Mouse (Mus musculus): ENCODE results near the gene Rnase13. TPM values are rescaled to one million over a fixed set of nuclear protein-coding genes. Genes with fewer than 3 reads are reported as not detected.
"Not testable (repeated sequence)": the region's sequence is repeated elsewhere in the genome, so short reads cannot be mapped to it uniquely, and the experiment has no call there.

Rnase13 gene
- polyA plus RNA-seq, 1 experiment from 2014 or later = not detected

- H3K27ac ChIP-seq (ENCODE audit: low read length) = no peak overlapping the region
- WGBS (ENCODE audit: insufficient replicate concordance) = 30% methylated on average over 5 of the region's 5 CpGs
These were observed 8.3 kb upstream of the Rnase13 start for GRCm38 (mm10) chr14:51930824-51931223.

GRCm38 (mm10) chr14:51929968-51930367 is 7.4 kb upstream of the Rnase13 start:
- no peak overlapping the region for H3K27ac ChIP-seq (ENCODE audit: low read length)

More at GRCm38 (mm10) chr14:51930824-51931223, 8.3 kb upstream of the Rnase13 start:
- no peak overlapping the region for H3K4me3 ChIP-seq (ENCODE audit: low read depth, low read length)
- no peak for ATAC-seq (ENCODE audit: low read depth)
- H3K4me1 ChIP-seq (ENCODE audit: control insufficient read depth, low read depth, low read length) = no peaks in the 10 kb centered on the region; the same call in 1 of the 2 replicates
- H3K4me2 ChIP-seq (ENCODE audit: low read depth, low read length) = no peak overlapping the region
- no peaks in the 10 kb centered on the region for H3K27me3 ChIP-seq (ENCODE audit: control insufficient read depth, insufficient read depth, low read depth, low read length)
- H3K9me3 ChIP-seq (replicated peaks; ENCODE audit: control insufficient read depth, low read length) = no peaks in the 10 kb centered on the region
- no peaks in the 10 kb centered on the region for H3K36me3 ChIP-seq (ENCODE audit: control insufficient read depth, insufficient read depth)
- no peak overlapping the region for H3K9ac ChIP-seq (ENCODE audit: low read depth, low read length)

GRCm38 (mm10) chr14:51929309-51929943 is 6.9 kb upstream of the Rnase13 start:
- 65% methylated on average over 8 of the region's 8 CpGs for WGBS (ENCODE audit: insufficient replicate concordance)
- H3K27me3 ChIP-seq (ENCODE audit: control insufficient read depth, insufficient read depth, low read depth, low read length) = no peaks in the 10 kb centered on the region
- no peaks in the 10 kb centered on the region; the same call in 1 of the 2 replicates for H3K4me1 ChIP-seq (ENCODE audit: control insufficient read depth, low read depth, low read length)
- H3K4me3 ChIP-seq (ENCODE audit: low read depth, low read length) = no peak overlapping the region
- H3K4me2 ChIP-seq (ENCODE audit: low read depth, low read length) = no peak overlapping the region
- no peak; the same call in 1 of the 2 replicates for ATAC-seq (ENCODE audit: low read depth)
- H3K9me3 ChIP-seq (replicated peaks; ENCODE audit: control insufficient read depth, low read length) = no peaks in the 10 kb centered on the region
- H3K36me3 ChIP-seq (ENCODE audit: control insufficient read depth, insufficient read depth) = no peaks in the 10 kb centered on the region
- no peak overlapping the region for H3K9ac ChIP-seq (ENCODE audit: low read depth, low read length)
- no peak overlapping the region for H3K27ac ChIP-seq (ENCODE audit: low read length)

More at GRCm38 (mm10) chr14:51929968-51930367, 7.4 kb upstream of the Rnase13 start:
- no peak overlapping the region for H3K9ac ChIP-seq (ENCODE audit: low read depth, low read length)
- H3K4me3 ChIP-seq (ENCODE audit: low read depth, low read length) = no peak overlapping the region
- WGBS (ENCODE audit: insufficient replicate concordance) = 51% methylated on average over 9 of the region's 9 CpGs
- no peaks in the 10 kb centered on the region for H3K27me3 ChIP-seq (ENCODE audit: control insufficient read depth, insufficient read depth, low read depth, low read length)
- H3K36me3 ChIP-seq (ENCODE audit: control insufficient read depth, insufficient read depth) = no peaks in the 10 kb centered on the region
- no peak overlapping the region for H3K4me2 ChIP-seq (ENCODE audit: low read depth, low read length)
- no peak for ATAC-seq (ENCODE audit: low read depth)
- no peaks in the 10 kb centered on the region for H3K9me3 ChIP-seq (replicated peaks; ENCODE audit: control insufficient read depth, low read length)
- H3K4me1 ChIP-seq (ENCODE audit: control insufficient read depth, low read depth, low read length) = no peaks in the 10 kb centered on the region; the same call in 1 of the 2 replicates

- not testable (repeated sequence) for H3K4me3 ChIP-seq (ENCODE audit: low read depth, low read length); H3K4me1 ChIP-seq (ENCODE audit: control insufficient read depth, low read depth, low read length); H3K36me3 ChIP-seq (ENCODE audit: control insufficient read depth, insufficient read depth); H3K9me3 ChIP-seq (replicated peaks; ENCODE audit: control insufficient read depth, low read length); ATAC-seq (ENCODE audit: low read depth); H3K27me3 ChIP-seq (ENCODE audit: control insufficient read depth, insufficient read depth, low read depth, low read length); H3K27ac ChIP-seq (ENCODE audit: low read length); H3K9ac ChIP-seq (ENCODE audit: low read depth, low read length); H3K4me2 ChIP-seq (ENCODE audit: low read depth, low read length)
- WGBS (ENCODE audit: insufficient replicate concordance) = 84% methylated on average over 11 of the region's 11 CpGs
These were observed 4.4 kb upstream of the Rnase13 start for GRCm38 (mm10) chr14:51926930-51927329.

- WGBS (ENCODE audit: insufficient replicate concordance) = 78% methylated on average over 4 of the region's 4 CpGs
These were observed 919 bp upstream of the Rnase13 start for GRCm38 (mm10) chr14:51923492-51923891.

GRCm38 (mm10) chr14:51922910-51923309 is 337 bp upstream of the Rnase13 start:
- Histone ChIP-seq H3K9me3 (replicated peaks; ENCODE audit: control insufficient read depth, low read length) (no peaks in the 10 kb centered on the region), H3K4me3 (ENCODE audit: low read depth, low read length) (no peak overlapping the region), H3K4me2 (ENCODE audit: low read depth, low read length) (no peak overlapping the region), H3K9ac (ENCODE audit: low read depth, low read length) (no peak overlapping the region), H3K27me3 (ENCODE audit: control insufficient read depth, insufficient read depth, low read depth, low read length) (no peaks in the 10 kb centered on the region), H3K27ac (ENCODE audit: low read length) (no peak overlapping the region), H3K4me1 (ENCODE audit: control insufficient read depth, low read depth, low read length) (no peaks in the 10 kb centered on the region), H3K36me3 (ENCODE audit: control insufficient read depth, insufficient read depth) (no peaks in the 10 kb centered on the region)
- ATAC-seq (ENCODE audit: low read depth) = no peak
- WGBS (ENCODE audit: insufficient replicate concordance) = 62% methylated on average over 2 of the region's 2 CpGs

More at GRCm38 (mm10) chr14:51923492-51923891, 919 bp upstream of the Rnase13 start:
- Histone ChIP-seq H3K36me3 (ENCODE audit: control insufficient read depth, insufficient read depth) (no peaks in the 10 kb centered on the region), H3K9ac (ENCODE audit: low read depth, low read length) (no peak overlapping the region), H3K4me1 (ENCODE audit: control insufficient read depth, low read depth, low read length) (no peaks in the 10 kb centered on the region), H3K27ac (ENCODE audit: low read length) (no peak overlapping the region), H3K27me3 (ENCODE audit: control insufficient read depth, insufficient read depth, low read depth, low read length) (no peaks in the 10 kb centered on the region), H3K4me3 (ENCODE audit: low read depth, low read length) (no peak overlapping the region), H3K4me2 (ENCODE audit: low read depth, low read length) (no peak overlapping the region), H3K9me3 (replicated peaks; ENCODE audit: control insufficient read depth, low read length) (no peaks in the 10 kb centered on the region)
- no peak for ATAC-seq (ENCODE audit: low read depth)

- Histone ChIP-seq H3K9ac (ENCODE audit: low read depth, low read length) (no peak overlapping the region), H3K36me3 (ENCODE audit: control insufficient read depth, insufficient read depth) (no peaks in the 10 kb centered on the region), H3K4me3 (ENCODE audit: low read depth, low read length) (no peak overlapping the region), H3K27me3 (ENCODE audit: control insufficient read depth, insufficient read depth, low read depth, low read length) (no peaks in the 10 kb centered on the region), H3K4me2 (ENCODE audit: low read depth, low read length) (no peak overlapping the region), H3K27ac (ENCODE audit: low read length) (no peak overlapping the region), H3K9me3 (replicated peaks; ENCODE audit: control insufficient read depth, low read length) (no peaks in the 10 kb centered on the region), H3K4me1 (ENCODE audit: control insufficient read depth, low read depth, low read length) (no peaks in the 10 kb centered on the region)
- peak; percentile 39; the same call in 1 of the 2 replicates for ATAC-seq (ENCODE audit: low read depth)
- 64% methylated on average over 16 of the region's 16 CpGs for WGBS (ENCODE audit: insufficient replicate concordance)
These were observed 608 bp downstream of the Rnase13 start for GRCm38 (mm10) chr14:51921759-51922570.

- H3K4me1 ChIP-seq (ENCODE audit: control insufficient read depth, low read depth, low read length) = peaks cover 4% of the 10 kb centered on the region
- no peak for ATAC-seq (ENCODE audit: low read depth)
- 64% methylated on average over 4 of the region's 4 CpGs for WGBS (ENCODE audit: insufficient replicate concordance)
These were observed 3.6 kb downstream of the Rnase13 start for GRCm38 (mm10) chr14:51918966-51919365.

GRCm38 (mm10) chr14:51918125-51918524 is 4.4 kb downstream of the Rnase13 start, which contains the start of gene Tppp2:
Gene Tppp2 (plus strand): TSS chr14:51918425.
- H3K27ac ChIP-seq (ENCODE audit: low read length) = no peak within 1 kb of the TSS
- no peak for ATAC-seq (ENCODE audit: low read depth)
- H3K27me3 ChIP-seq (ENCODE audit: control insufficient read depth, insufficient read depth, low read depth, low read length) = peaks cover 13% of the 10 kb centered on the region
- H3K36me3 ChIP-seq (ENCODE audit: control insufficient read depth, insufficient read depth) = no peaks in the 10 kb centered on the region
- H3K4me3 ChIP-seq (ENCODE audit: low read depth, low read length) = no peak within 1 kb of the TSS
- H3K4me2 ChIP-seq (ENCODE audit: low read depth, low read length) = no peak within 1 kb of the TSS
- H3K9ac ChIP-seq (ENCODE audit: low read depth, low read length) = no peak within 1 kb of the TSS
- H3K4me1 ChIP-seq (ENCODE audit: control insufficient read depth, low read depth, low read length) = peaks cover 10% of the 10 kb centered on the region
- WGBS (ENCODE audit: insufficient replicate concordance) = 77% methylated on average over 4 of the region's 4 CpGs
- H3K9me3 ChIP-seq (replicated peaks; ENCODE audit: control insufficient read depth, low read length) = no peaks in the 10 kb centered on the region

More at GRCm38 (mm10) chr14:51918966-51919365, 3.6 kb downstream of the Rnase13 start:
- no peak overlapping the region for H3K9ac ChIP-seq (ENCODE audit: low read depth, low read length)
- H3K4me2 ChIP-seq (ENCODE audit: low read depth, low read length) = no peak overlapping the region
- no peaks in the 10 kb centered on the region for H3K36me3 ChIP-seq (ENCODE audit: control insufficient read depth, insufficient read depth)
- peaks cover 5% of the 10 kb centered on the region for H3K27me3 ChIP-seq (ENCODE audit: control insufficient read depth, insufficient read depth, low read depth, low read length)
- H3K9me3 ChIP-seq (replicated peaks; ENCODE audit: control insufficient read depth, low read length) = no peaks in the 10 kb centered on the region
- no peak overlapping the region for H3K27ac ChIP-seq (ENCODE audit: low read length)
- no peak overlapping the region for H3K4me3 ChIP-seq (ENCODE audit: low read depth, low read length)

All from liver, embryonic 16.5 days (tissue).